Mouse (Mus musculus) heart, postnatal 0 days (tissue): ENCODE results near the gene Relt.

Source experiments
- CTCF ChIP-seq: IDR thresholded peaks from 2 replicates; pipeline ENCODE4 v1.5.1; 2016; ENCODE audit warnings: antibody characterized with exemption, control low read depth, low read depth
- EP300 ChIP-seq: IDR thresholded peaks from 2 replicates; pipeline ENCODE4 v1.6.1; 2016; ENCODE audit warnings: antibody characterized with exemption, low read depth

GRCm38 (mm10) chr7:100844385-100845025, 18.7 kb downstream of the Relt start:
- no peak for TF ChIP-seq EP300
- TF ChIP-seq CTCF: no peak
